Mouse (Mus musculus): ENCODE measurements around the gene Ror2. TPM values are rescaled to one million over a fixed set of nuclear protein-coding genes. Genes with fewer than 3 reads are reported as not detected.

Gene Ror2
- polyA plus RNA-seq, 1 experiment, result 2.0 TPM

- TF ChIP-seq CTCF (IDR thresholded peaks at IDR 0.05; ENCODE audit: control insufficient read depth, insufficient read depth, insufficient replicate concordance, low read depth, low read length) (no peak), POLR2A (IDR thresholded peaks at IDR 0.05; ENCODE audit: control insufficient read depth, low read depth, low read length) (no peak)
- Histone ChIP-seq H3K36me3 (ENCODE audit: control insufficient read depth, insufficient read depth, low read length) (no peaks in the 10 kb centered on the region), H3K27ac (ENCODE audit: control insufficient read depth, insufficient read depth, low read depth, low read length) (no peak overlapping the region), H3K4me3 (ENCODE audit: control insufficient read depth, low read depth, low read length) (no peak overlapping the region), H3K27me3 (ENCODE audit: control insufficient read depth, insufficient read depth, low read length) (no peaks in the 10 kb centered on the region), H3K4me1 (ENCODE audit: control insufficient read depth, insufficient read depth, low read length) (no peaks in the 10 kb centered on the region)
These were observed 155.4 kb downstream of the Ror2 start for GRCm38 (mm10) chr13:53130567-53130966.

GRCm38 (mm10) chr13:53130032-53130431 is 155.9 kb downstream of the Ror2 start:
- H3K4me3 ChIP-seq (ENCODE audit: control insufficient read depth, low read depth, low read length), result no peak overlapping the region
- no peaks in the 10 kb centered on the region for H3K36me3 ChIP-seq (ENCODE audit: control insufficient read depth, insufficient read depth, low read length)
- no peak for TF ChIP-seq POLR2A (IDR thresholded peaks at IDR 0.05; ENCODE audit: control insufficient read depth, low read depth, low read length)
- TF ChIP-seq CTCF (IDR thresholded peaks at IDR 0.05; ENCODE audit: control insufficient read depth, insufficient read depth, insufficient replicate concordance, low read depth, low read length), result no peak
- H3K27ac ChIP-seq (ENCODE audit: control insufficient read depth, insufficient read depth, low read depth, low read length), result no peak overlapping the region
- no peaks in the 10 kb centered on the region for H3K4me1 ChIP-seq (ENCODE audit: control insufficient read depth, insufficient read depth, low read length)
- H3K27me3 ChIP-seq (ENCODE audit: control insufficient read depth, insufficient read depth, low read length), result no peaks in the 10 kb centered on the region

- H3K4me1 ChIP-seq (ENCODE audit: control insufficient read depth, insufficient read depth, low read length), result no peaks in the 10 kb centered on the region
- no peaks in the 10 kb centered on the region for H3K36me3 ChIP-seq (ENCODE audit: control insufficient read depth, insufficient read depth, low read length)
- H3K4me3 ChIP-seq (ENCODE audit: control insufficient read depth, low read depth, low read length), result no peak overlapping the region
- no peaks in the 10 kb centered on the region for H3K27me3 ChIP-seq (ENCODE audit: control insufficient read depth, insufficient read depth, low read length)
- no peak for TF ChIP-seq POLR2A (IDR thresholded peaks at IDR 0.05; ENCODE audit: control insufficient read depth, low read depth, low read length)
- TF ChIP-seq CTCF (IDR thresholded peaks at IDR 0.05; ENCODE audit: control insufficient read depth, insufficient read depth, insufficient replicate concordance, low read depth, low read length), result no peak
- no peak overlapping the region for H3K27ac ChIP-seq (ENCODE audit: control insufficient read depth, insufficient read depth, low read depth, low read length)
These were observed 160.3 kb downstream of the Ror2 start for GRCm38 (mm10) chr13:53125627-53126026.

GRCm38 (mm10) chr13:53122085-53122484 is 163.8 kb downstream of the Ror2 start:
- Histone ChIP-seq H3K4me3 (ENCODE audit: control insufficient read depth, low read depth, low read length) (no peak overlapping the region), H3K27me3 (ENCODE audit: control insufficient read depth, insufficient read depth, low read length) (no peaks in the 10 kb centered on the region), H3K27ac (ENCODE audit: control insufficient read depth, insufficient read depth, low read depth, low read length) (no peak overlapping the region), H3K4me1 (ENCODE audit: control insufficient read depth, insufficient read depth, low read length) (peaks cover 2% of the 10 kb centered on the region), H3K36me3 (ENCODE audit: control insufficient read depth, insufficient read depth, low read length) (no peaks in the 10 kb centered on the region)
- TF ChIP-seq POLR2A (IDR thresholded peaks at IDR 0.05; ENCODE audit: control insufficient read depth, low read depth, low read length) (no peak), CTCF (IDR thresholded peaks at IDR 0.05; ENCODE audit: control insufficient read depth, insufficient read depth, insufficient replicate concordance, low read depth, low read length) (no peak)

- Histone ChIP-seq H3K27me3 (ENCODE audit: control insufficient read depth, insufficient read depth, low read length) (no peaks in the 10 kb centered on the region), H3K36me3 (ENCODE audit: control insufficient read depth, insufficient read depth, low read length) (no peaks in the 10 kb centered on the region), H3K4me1 (ENCODE audit: control insufficient read depth, insufficient read depth, low read length) (peaks cover 2% of the 10 kb centered on the region), H3K27ac (ENCODE audit: control insufficient read depth, insufficient read depth, low read depth, low read length) (no peak overlapping the region), H3K4me3 (ENCODE audit: control insufficient read depth, low read depth, low read length) (no peak overlapping the region)
- TF ChIP-seq POLR2A (IDR thresholded peaks at IDR 0.05; ENCODE audit: control insufficient read depth, low read depth, low read length) (no peak), CTCF (IDR thresholded peaks at IDR 0.05; ENCODE audit: control insufficient read depth, insufficient read depth, insufficient replicate concordance, low read depth, low read length) (no peak)
These were observed 165.0 kb downstream of the Ror2 start for GRCm38 (mm10) chr13:53120906-53121305.

GRCm38 (mm10) chr13:53119586-53120426 is 166.1 kb downstream of the Ror2 start:
- H3K27me3 ChIP-seq (ENCODE audit: control insufficient read depth, insufficient read depth, low read length), result no peaks in the 10 kb centered on the region
- H3K36me3 ChIP-seq (ENCODE audit: control insufficient read depth, insufficient read depth, low read length), result no peaks in the 10 kb centered on the region

GRCm38 (mm10) chr13:53118398-53118797 is 167.5 kb downstream of the Ror2 start:
- Histone ChIP-seq H3K27me3 (ENCODE audit: control insufficient read depth, insufficient read depth, low read length) (no peaks in the 10 kb centered on the region), H3K27ac (ENCODE audit: control insufficient read depth, insufficient read depth, low read depth, low read length) (no peak overlapping the region), H3K36me3 (ENCODE audit: control insufficient read depth, insufficient read depth, low read length) (no peaks in the 10 kb centered on the region), H3K4me3 (ENCODE audit: control insufficient read depth, low read depth, low read length) (no peak overlapping the region), H3K4me1 (ENCODE audit: control insufficient read depth, insufficient read depth, low read length) (peaks cover 2% of the 10 kb centered on the region)
- TF ChIP-seq POLR2A (IDR thresholded peaks at IDR 0.05; ENCODE audit: control insufficient read depth, low read depth, low read length) (no peak), CTCF (IDR thresholded peaks at IDR 0.05; ENCODE audit: control insufficient read depth, insufficient read depth, insufficient replicate concordance, low read depth, low read length) (peak; percentile 36; the same call in 1 of the 2 replicates)

More at GRCm38 (mm10) chr13:53119586-53120426, 166.1 kb downstream of the Ror2 start:
- Histone ChIP-seq H3K4me1 (ENCODE audit: control insufficient read depth, insufficient read depth, low read length) (peaks cover 2% of the 10 kb centered on the region), H3K4me3 (ENCODE audit: control insufficient read depth, low read depth, low read length) (no peak overlapping the region), H3K27ac (ENCODE audit: control insufficient read depth, insufficient read depth, low read depth, low read length) (no peak overlapping the region)
- no peak for TF ChIP-seq POLR2A (IDR thresholded peaks at IDR 0.05; ENCODE audit: control insufficient read depth, low read depth, low read length)
- peak; percentile 86 for TF ChIP-seq CTCF (IDR thresholded peaks at IDR 0.05; ENCODE audit: control insufficient read depth, insufficient read depth, insufficient replicate concordance, low read depth, low read length)
